Mouse (Mus musculus) central nervous system, embryonic 11.5 days (tissue): ENCODE measurements around the gene Lce1a2. TPM values are rescaled to one million over a fixed set of nuclear protein-coding genes. Genes with fewer than 3 reads are reported as not detected.

Experiments
- polyA plus RNA-seq: library from polyadenylated mRNA; depleted of rRNA; stranded (reverse); fragments of >200 nt; gene quantifications from 2 replicates; pipeline ENCODE4 v1.2.3, GENCODE M21; 2012; rRNA removed

Lce1a2 gene
- polyA plus RNA-seq, result not detected in 2 replicates

GRCm38 (mm10) chr3:92670215-92670614 lies at the start of gene Lce1a2:
TSS of gene Lce1a2 (minus strand) at chr3:92670315.

GRCm38 (mm10) chr3:92708974-92709373 lies 38.9 kb upstream of the Lce1a2 start, which contains the start of gene Lce1e:
TSS of gene Lce1e (minus strand) at chr3:92709074.

GRCm38 (mm10) chr3:92687110-92687509 lies 17.0 kb upstream of the Lce1a2 start, which contains the start of gene Lce1d:
TSS of gene Lce1d (minus strand) at chr3:92687210.

GRCm38 (mm10) chr3:92678947-92679346 lies 8.8 kb upstream of the Lce1a2 start, which contains the start of gene Lce1c:
TSS of gene Lce1c (plus strand) at chr3:92679247.

GRCm38 (mm10) chr3:92656826-92657225 lies 13.3 kb downstream of the Lce1a2 start, which contains the start of gene Lce1b:
TSS of gene Lce1b (minus strand) at chr3:92656926.

GRCm38 (mm10) chr3:92648207-92648606 lies 21.9 kb downstream of the Lce1a2 start, which contains the start of gene Lce1a1:
TSS of gene Lce1a1 (minus strand) at chr3:92648307.

GRCm38 (mm10) chr3:92621560-92621959 lies 48.6 kb downstream of the Lce1a2 start, which contains the start of gene Lce6a:
TSS of gene Lce6a (minus strand) at chr3:92621660.

Other genes with a start within 250 kb of the Lce1a2 start
- gene Gm9774, start 240.9 kb downstream of the Lce1a2 start, polyA plus RNA-seq, result 2.8 and 5.1 TPM in 2 replicates
- not detected in 2 replicates for gene Sprr2k, start 237.7 kb downstream of the Lce1a2 start, polyA plus RNA-seq
- gene Sprr1b, start 231.5 kb downstream of the Lce1a2 start, polyA plus RNA-seq, result not detected in 2 replicates
- not detected in 2 replicates for gene Sprr3, start 211.6 kb downstream of the Lce1a2 start, polyA plus RNA-seq
- gene Sprr1a, start 184.4 kb downstream of the Lce1a2 start, polyA plus RNA-seq, result 0.08 and 0.10 TPM in 2 replicates
- not detected in 2 replicates for gene Sprr4, start 169.8 kb downstream of the Lce1a2 start, polyA plus RNA-seq
- gene 2310046K23Rik, start 135.8 kb downstream of the Lce1a2 start, polyA plus RNA-seq, result not detected in 2 replicates
- gene Ivl, start 96.6 kb downstream of the Lce1a2 start, polyA plus RNA-seq, result 0.02 and 0.04 TPM in 2 replicates
- not detected in 2 replicates for gene Smcp, start 81.3 kb downstream of the Lce1a2 start, polyA plus RNA-seq
- not detected in 2 replicates for gene 2210017I01Rik, start 62.8 kb downstream of the Lce1a2 start, polyA plus RNA-seq
- not detected in 2 replicates for gene Lce6a, start 48.7 kb downstream of the Lce1a2 start, polyA plus RNA-seq
- not detected in 2 replicates for gene Lce1a1, start 22.0 kb downstream of the Lce1a2 start, polyA plus RNA-seq
- not detected in 2 replicates for gene Lce1b, start 13.4 kb downstream of the Lce1a2 start, polyA plus RNA-seq
- not detected in 2 replicates for gene Lce1c, start 8.9 kb upstream of the Lce1a2 start, polyA plus RNA-seq
- gene Lce1d, start 16.9 kb upstream of the Lce1a2 start, polyA plus RNA-seq, result not detected in 2 replicates
- not detected in 2 replicates for gene Lce1e, start 38.8 kb upstream of the Lce1a2 start, polyA plus RNA-seq
- gene Lce1f, start 50.0 kb upstream of the Lce1a2 start, polyA plus RNA-seq, result not detected in 2 replicates
- not detected in 2 replicates for gene Gm38119, start 68.8 kb upstream of the Lce1a2 start, polyA plus RNA-seq
- gene Lce1g, start 82.0 kb upstream of the Lce1a2 start, polyA plus RNA-seq, result not detected in 2 replicates
- not detected in 2 replicates for gene Lce1h, start 94.8 kb upstream of the Lce1a2 start, polyA plus RNA-seq
- not detected in 2 replicates for gene Lce1i, start 108.6 kb upstream of the Lce1a2 start, polyA plus RNA-seq
- gene Lce1j, start 120.2 kb upstream of the Lce1a2 start, polyA plus RNA-seq, result not detected in 2 replicates
- not detected in 2 replicates for gene Lce1k, start 137.6 kb upstream of the Lce1a2 start, polyA plus RNA-seq
- not detected in 2 replicates for gene Kprp, start 156.9 kb upstream of the Lce1a2 start, polyA plus RNA-seq
- not detected in 2 replicates for gene Lce1l, start 181.0 kb upstream of the Lce1a2 start, polyA plus RNA-seq
- gene 2310050C09Rik, start 199.9 kb upstream of the Lce1a2 start, polyA plus RNA-seq, result not detected in 2 replicates